Mouse (Mus musculus) megakaryocyte, embryonic 14.5 days (primary cell): ENCODE results near the gene Dcaf17.

Experiments used
- FLI1 ChIP-seq: IDR thresholded peaks from 2 replicates; pipeline ENCODE4 v1.6.1; 2012; ENCODE audit warnings: low read length, inconsistent platforms, mixed read lengths
- GATA1 ChIP-seq: IDR thresholded peaks from 3 replicates; pipeline ENCODE4 v1.6.1; 2012; ENCODE audit warnings: mixed read lengths, low read length, inconsistent platforms, borderline replicate concordance

DNA sequence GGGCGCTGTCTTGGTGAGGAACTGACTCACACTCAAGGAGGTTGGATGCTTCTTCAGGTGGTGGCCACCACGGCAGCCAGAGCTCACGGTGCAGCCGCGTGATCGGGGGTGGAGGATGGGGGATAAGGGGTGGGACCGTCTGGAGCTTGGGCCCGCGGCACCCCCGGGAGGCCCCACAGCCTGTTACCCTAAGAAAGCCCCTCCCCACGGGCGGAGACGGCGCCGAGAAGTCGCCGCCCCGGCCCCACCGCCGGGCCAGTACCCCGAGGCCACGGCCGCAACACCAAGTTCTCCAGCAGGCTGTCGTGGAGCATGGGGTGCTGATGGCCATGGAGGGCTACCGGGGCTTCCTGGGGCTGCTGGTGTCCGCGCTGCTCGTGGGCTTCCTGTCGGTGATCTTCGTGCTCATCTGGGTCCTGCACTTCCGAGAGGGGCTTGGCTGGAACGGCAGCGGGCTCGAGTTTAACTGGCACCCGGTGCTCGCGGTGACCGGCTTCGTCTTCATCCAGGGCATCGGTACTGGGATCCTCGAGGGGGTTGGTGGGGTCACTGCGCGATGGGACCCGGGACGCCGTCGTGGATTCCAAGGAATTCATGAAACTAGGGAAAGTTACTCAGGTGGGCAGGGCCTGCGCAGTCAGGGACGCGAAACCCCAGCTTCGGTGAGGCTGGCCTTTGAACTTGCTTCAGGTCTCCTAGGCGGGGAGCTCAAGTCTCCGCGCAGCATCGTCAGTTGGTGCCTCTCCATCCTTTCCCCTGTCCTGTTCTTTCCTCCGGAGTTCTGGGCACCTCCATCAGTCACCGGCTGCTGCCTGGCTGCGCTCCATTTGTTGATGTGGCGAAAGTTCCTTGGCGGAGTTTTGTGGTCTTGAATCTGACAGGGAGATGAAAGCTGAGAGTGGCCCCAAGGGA, 62.9 kb downstream of the Dcaf17 start, which contains the start of gene Cybrd1:
- TF ChIP-seq GATA1, result no peak
- TF ChIP-seq FLI1, result no peak
